Mouse (Mus musculus) adrenal gland, adult 2 months (tissue): ENCODE measurements around the gene Opcml. TPM values are rescaled to one million over a fixed set of nuclear protein-coding genes. Genes with fewer than 3 reads are reported as not detected.
A peak's percentile ranks its signal among the peaks of the same experiment; 100 is the strongest.

Source experiments
- DNase-seq: peaks from one replicate; pipeline ENCODE4 v3.0.0; 2021
- polyA plus RNA-seq: library from polyadenylated mRNA; depleted of rRNA; stranded (reverse); fragments of >200 nt; gene quantifications from 2 replicates; pipeline ENCODE4 v1.2.3, GENCODE M21; 2012
- total RNA-seq, 2 experiments: library from RNA; stranded (reverse); gene quantifications; 2 replicates each; pipeline ENCODE4 v1.2.3; 2021

Opcml gene
- total and polyA plus RNA-seq, 3 experiments, result 0.06 to 1.3 (median 0.83) TPM

GRCm38 (mm10) chr9:28621939-28622338, 831.4 kb downstream of the Opcml start:
- no peak for DNase-seq

GRCm38 (mm10) chr9:28624870-28625269, 834.3 kb downstream of the Opcml start:
- DNase-seq, result no peak

- DNase-seq, result no peak
Observed at GRCm38 (mm10) chr9:28642766-28643165, 852.2 kb downstream of the Opcml start.

GRCm38 (mm10) chr9:28644063-28644462, 853.5 kb downstream of the Opcml start:
- no peak for DNase-seq

- DNase-seq, result no peak
Observed at GRCm38 (mm10) chr9:28650089-28650488, 859.5 kb downstream of the Opcml start.

GRCm38 (mm10) chr9:28659996-28660395, 869.4 kb downstream of the Opcml start:
- no peak for DNase-seq

GRCm38 (mm10) chr9:28662882-28663281, 872.3 kb downstream of the Opcml start:
- DNase-seq, result no peak

GRCm38 (mm10) chr9:28680309-28680708, 889.7 kb downstream of the Opcml start:
- DNase-seq, result no peak

GRCm38 (mm10) chr9:28681252-28682037, 890.9 kb downstream of the Opcml start:
- DNase-seq, result no peak

GRCm38 (mm10) chr9:28683951-28684470, 893.4 kb downstream of the Opcml start:
- no peak for DNase-seq

- DNase-seq, result no peak
Observed at GRCm38 (mm10) chr9:28686942-28687611, 896.5 kb downstream of the Opcml start.

GRCm38 (mm10) chr9:28690134-28690533, 899.6 kb downstream of the Opcml start:
- DNase-seq, result no peak

- DNase-seq, result no peak
Observed at GRCm38 (mm10) chr9:28705796-28706195, 915.2 kb downstream of the Opcml start.

GRCm38 (mm10) chr9:28714544-28714943, 924.0 kb downstream of the Opcml start:
- no peak for DNase-seq

- no peak for DNase-seq
Observed at GRCm38 (mm10) chr9:28720186-28720585, 929.6 kb downstream of the Opcml start.

- DNase-seq, result no peak
Observed at GRCm38 (mm10) chr9:28731811-28732602, 941.4 kb downstream of the Opcml start.

- no peak for DNase-seq
Observed at GRCm38 (mm10) chr9:28737955-28738354, 947.4 kb downstream of the Opcml start.

- no peak for DNase-seq
Observed at GRCm38 (mm10) chr9:28738451-28738860, 947.9 kb downstream of the Opcml start.

GRCm38 (mm10) chr9:28744771-28745170, 954.2 kb downstream of the Opcml start:
- DNase-seq, result no peak

GRCm38 (mm10) chr9:28748902-28749301, 958.3 kb downstream of the Opcml start:
- DNase-seq, result peak; percentile 24

- no peak for DNase-seq
Observed at GRCm38 (mm10) chr9:28752908-28753307, 962.3 kb downstream of the Opcml start.

- no peak for DNase-seq
Observed at GRCm38 (mm10) chr9:28756841-28757451, 966.4 kb downstream of the Opcml start.
